Mouse (Mus musculus): ENCODE measurements around the gene Zbtb33. TPM values are rescaled to one million over a fixed set of nuclear protein-coding genes. Genes with fewer than 3 reads are reported as not detected.

The Zbtb33 gene
- 1.4 TPM in 2 replicates for polyA plus RNA-seq (2015; fragmentation: Nextera tagmentation; extraction: Ambion mirVana)

GRCm38 (mm10) chrX:38189552-38190457, at the start of gene Zbtb33:
TSS of gene Zbtb33 (plus strand) at chrX:38189793.

Small RNAs within 50 kb of the gene (microRNA-seq; reads per million reads assigned to microRNA genes)
- gene Mir3110 = not detected

Other genes starting within 250 kb of the Zbtb33 start
- not detected in 2 replicates for gene Btg1-ps1, start 171.0 kb upstream of the Zbtb33 start, polyA plus RNA-seq (2015; fragmentation: Nextera tagmentation; extraction: Ambion mirVana)
- not detected in 2 replicates for gene Btg1-ps2, start 146.7 kb upstream of the Zbtb33 start, polyA plus RNA-seq (2015; fragmentation: Nextera tagmentation; extraction: Ambion mirVana)
- not detected in 2 replicates for gene Rhox10, start 123.3 kb upstream of the Zbtb33 start, polyA plus RNA-seq (2015; fragmentation: Nextera tagmentation; extraction: Ambion mirVana)
- gene Rhox11, start 104.7 kb upstream of the Zbtb33 start, polyA plus RNA-seq (2015; fragmentation: Nextera tagmentation; extraction: Ambion mirVana) = not detected in 2 replicates
- not detected in 2 replicates for gene Rhox12, start 78.9 kb upstream of the Zbtb33 start, polyA plus RNA-seq (2015; fragmentation: Nextera tagmentation; extraction: Ambion mirVana)
- not detected in 2 replicates for gene Rhox13, start 68.6 kb upstream of the Zbtb33 start, polyA plus RNA-seq (2015; fragmentation: Nextera tagmentation; extraction: Ambion mirVana)
- gene Tmem255a, start 62.6 kb downstream of the Zbtb33 start, polyA plus RNA-seq (2015; fragmentation: Nextera tagmentation; extraction: Ambion mirVana) = 13.2 and 13.5 TPM in 2 replicates
- 0.06 TPM in 1 of 2 replicates, not detected in the other for gene Atp1b4, start 126.4 kb downstream of the Zbtb33 start, polyA plus RNA-seq (2015; fragmentation: Nextera tagmentation; extraction: Ambion mirVana)

All from urinary bladder, postnatal 0 days (tissue).